Mouse (Mus musculus) kidney, embryonic 15.5 days (tissue): ENCODE results near the gene M6pr. TPM values are rescaled to one million over a fixed set of nuclear protein-coding genes. Genes with fewer than 3 reads are reported as not detected.

ENCODE experiments used
- ATAC-seq: fragments of 200-750 bp; cut with Nextera tagmentation; replicated peaks from 2 replicates; pipeline ENCODE4 v1.8.0; 2017; ENCODE audit warnings: moderate TSS enrichment; ENCODE audit not compliant: low FRiP score
- H3K27ac ChIP-seq: fragments of 300-500 bp; sonication (generic); 2 replicates; pipeline ENCODE4 v1.5.1; 2015; ENCODE audit warnings: mild to moderate bottlenecking, inconsistent platforms
- H3K27me3 ChIP-seq: fragments of 300-500 bp; sonication (generic); 2 replicates; pipeline ENCODE4 v1.6.1; 2015; ENCODE audit warnings: inconsistent platforms
- H3K36me3 ChIP-seq: fragments of 300-500 bp; sonication (generic); 2 replicates; pipeline ENCODE4 v1.6.1; 2015; ENCODE audit warnings: inconsistent platforms
- H3K4me1 ChIP-seq: fragments of 300-500 bp; sonication (generic); 2 replicates; pipeline ENCODE4 v1.6.1; 2015; ENCODE audit warnings: inconsistent platforms
- H3K4me2 ChIP-seq: fragments of 300-500 bp; sonication (generic); 2 replicates; pipeline ENCODE4 v1.6.1; 2015; ENCODE audit warnings: moderate library complexity, mild to moderate bottlenecking, inconsistent platforms
- H3K4me3 ChIP-seq: fragments of 300-500 bp; sonication (generic); replicated peaks from 2 replicates; pipeline ENCODE4 v1.5.1; 2015; ENCODE audit warnings: mild to moderate bottlenecking, inconsistent platforms
- H3K9ac ChIP-seq: fragments of 300-500 bp; sonication (generic); 2 replicates; pipeline ENCODE4 v1.6.1; 2015; ENCODE audit warnings: mild to moderate bottlenecking, inconsistent platforms
- H3K9me3 ChIP-seq: fragments of 300-500 bp; sonication (generic); replicated peaks from 2 replicates; pipeline ENCODE4 v1.6.1; 2016; ENCODE audit warnings: inconsistent platforms
- WGBS: fragments of 180-500 bp; shearing (Covaris S2); methylation state at CpG from one replicate; pipeline ENCODE4 v1.1.7; 2015; ENCODE audit warnings: mixed read lengths; 5-methylcytosine and 5-hydroxymethylcytosine counted together
- polyA plus RNA-seq: library from polyadenylated mRNA; unstranded; fragments of >200 nt; fragmentation: Nextera tagmentation; extraction: Ambion mirVana; gene quantifications from 2 replicates; pipeline ENCODE4 v1.2.1, GENCODE M21; 2015

M6pr gene
- polyA plus RNA-seq = 113 and 116 TPM in 2 replicates

DNA sequence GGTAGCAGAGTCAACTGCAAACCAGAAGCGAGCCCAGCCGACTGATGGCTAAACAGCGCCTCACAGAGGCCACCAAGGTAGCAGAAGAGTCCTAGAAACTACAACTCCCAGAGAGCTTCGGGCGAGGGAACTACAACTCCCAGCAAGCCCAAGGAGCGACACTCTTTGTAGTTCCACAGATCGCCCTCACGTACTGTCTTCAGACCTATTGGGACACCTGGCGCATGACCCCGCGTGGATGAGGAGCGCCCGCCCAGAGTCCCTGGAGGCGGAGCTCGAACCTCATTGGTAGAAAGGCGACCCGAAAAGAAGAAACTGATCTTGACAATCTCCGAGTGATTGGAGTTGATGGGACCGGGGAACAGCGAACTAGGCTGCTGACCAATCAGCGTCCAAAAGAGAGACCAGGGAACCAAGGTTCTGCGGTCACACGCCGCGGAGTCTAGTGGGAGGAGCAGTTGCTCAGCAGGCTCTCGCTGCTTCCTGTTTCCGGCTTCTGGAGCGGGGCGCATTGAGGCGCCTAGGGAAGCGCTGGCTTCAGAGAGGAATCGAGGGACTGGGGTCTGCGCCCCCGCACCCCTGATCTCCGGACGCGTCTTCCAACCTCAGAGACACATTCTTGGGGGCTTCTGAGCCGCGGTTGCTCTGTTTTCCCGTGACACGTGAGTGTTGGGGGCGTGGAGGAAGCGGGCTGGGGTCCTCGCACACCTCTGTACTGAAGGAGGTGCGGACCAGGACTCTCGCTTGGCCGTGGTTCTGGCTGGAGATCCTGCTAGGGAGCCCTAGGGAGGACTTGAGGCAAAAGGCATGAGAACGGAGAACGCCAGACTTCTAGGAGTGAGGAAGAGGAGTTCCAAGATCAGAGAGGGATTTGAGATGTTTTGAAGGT is at the start of gene M6pr:
Gene M6pr (plus strand): TSS at position 216 of the 889 bp plus-strand sequence.
- peaks cover 20% of the 10 kb centered on the region for H3K36me3 ChIP-seq
- H3K27ac ChIP-seq = peak within 1 kb of the TSS; percentile 84
- no peaks in the 10 kb centered on the region for H3K9me3 ChIP-seq
- H3K4me3 ChIP-seq = peak within 1 kb of the TSS; percentile 86
- peaks cover 15% of the 10 kb centered on the region for H3K4me1 ChIP-seq
- peak within 1 kb of the TSS; percentile 78 for H3K4me2 ChIP-seq
- no peaks in the 10 kb centered on the region for H3K27me3 ChIP-seq
- under 1% methylated on average over 49 of the region's 49 CpGs for WGBS
- H3K9ac ChIP-seq = peak within 1 kb of the TSS; percentile 90
- ATAC-seq = peak; percentile 99

DNA sequence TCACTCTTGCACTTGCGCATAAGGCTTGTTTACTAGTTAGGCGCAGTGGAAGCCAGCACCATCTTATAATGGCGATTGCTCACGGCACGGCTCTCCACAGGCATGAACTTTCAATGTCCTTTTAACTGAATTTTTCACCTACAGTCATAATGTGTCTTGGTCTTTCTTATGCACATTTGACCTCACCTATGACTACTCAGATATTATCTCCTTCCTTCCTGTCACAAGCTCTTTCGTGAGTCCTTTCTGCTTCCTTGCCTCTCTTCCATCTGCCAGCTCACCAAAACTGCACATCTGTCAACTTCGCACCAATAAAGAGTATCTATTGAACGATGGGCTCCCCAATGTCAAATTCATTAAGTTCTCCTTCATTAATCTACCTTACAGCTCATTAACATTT is 46.0 kb upstream of the M6pr start:
- Histone ChIP-seq H3K4me3 (no peak overlapping the region), H3K27me3 (peaks cover 8% of the 10 kb centered on the region; the same call in 1 of the 2 replicates), H3K36me3 (no peaks in the 10 kb centered on the region), H3K4me1 (no peaks in the 10 kb centered on the region), H3K27ac (no peak overlapping the region), H3K9ac (no peak overlapping the region), H3K9me3 (no peaks in the 10 kb centered on the region), H3K4me2 (no peak overlapping the region)
- no peak for ATAC-seq
- WGBS = 85% methylated on average over 8 of the region's 8 CpGs

- Histone ChIP-seq H3K4me3 (no peak overlapping the region), H3K4me2 (no peak overlapping the region), H3K36me3 (no peaks in the 10 kb centered on the region), H3K9ac (no peak overlapping the region), H3K9me3 (no peaks in the 10 kb centered on the region), H3K27me3 (no peaks in the 10 kb centered on the region), H3K27ac (no peak overlapping the region), H3K4me1 (no peaks in the 10 kb centered on the region)
- no peak for ATAC-seq
- WGBS = 54% methylated on average over 3 of the region's 3 CpGs
These were observed 40.0 kb upstream of the M6pr start for GRCm38 (mm10) chr6:122268561-122268960.

- ATAC-seq = no peak
- H3K9ac ChIP-seq = no peak overlapping the region
- WGBS = 56% methylated on average over 4 of the region's 4 CpGs
- no peaks in the 10 kb centered on the region for H3K36me3 ChIP-seq
- H3K9me3 ChIP-seq = no peaks in the 10 kb centered on the region
- no peak overlapping the region for H3K4me3 ChIP-seq
- H3K27me3 ChIP-seq = no peaks in the 10 kb centered on the region
- no peak overlapping the region for H3K27ac ChIP-seq
- H3K4me1 ChIP-seq = no peaks in the 10 kb centered on the region
- no peak overlapping the region for H3K4me2 ChIP-seq
These were observed 39.4 kb upstream of the M6pr start for GRCm38 (mm10) chr6:122269170-122269569.

DNA sequence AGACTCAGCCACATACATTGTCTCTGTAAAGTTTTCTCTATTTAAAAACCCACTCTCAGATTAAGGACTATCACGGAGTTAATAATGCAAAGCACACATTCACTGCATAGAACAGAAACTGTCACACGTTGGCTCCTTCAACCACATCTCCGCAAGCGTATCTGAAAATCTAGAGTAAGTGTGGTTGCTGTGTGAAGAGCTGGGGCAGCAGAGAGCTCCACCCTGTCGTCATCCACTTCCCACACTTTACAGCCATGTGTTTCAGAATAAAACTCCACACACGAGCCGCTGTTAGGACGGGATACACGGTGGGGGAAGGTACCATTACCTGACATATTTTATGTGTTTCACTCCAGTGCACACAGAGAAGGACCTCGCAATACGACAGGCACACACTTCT is 38.4 kb upstream of the M6pr start:
- no peaks in the 10 kb centered on the region for H3K36me3 ChIP-seq
- no peak overlapping the region for H3K4me3 ChIP-seq
- H3K9me3 ChIP-seq = no peaks in the 10 kb centered on the region
- H3K4me2 ChIP-seq = no peak overlapping the region
- 61% methylated on average over 11 of the region's 11 CpGs for WGBS
- ATAC-seq = no peak
- no peak overlapping the region for H3K9ac ChIP-seq
- H3K4me1 ChIP-seq = no peaks in the 10 kb centered on the region
- no peaks in the 10 kb centered on the region for H3K27me3 ChIP-seq
- H3K27ac ChIP-seq = no peak overlapping the region

DNA sequence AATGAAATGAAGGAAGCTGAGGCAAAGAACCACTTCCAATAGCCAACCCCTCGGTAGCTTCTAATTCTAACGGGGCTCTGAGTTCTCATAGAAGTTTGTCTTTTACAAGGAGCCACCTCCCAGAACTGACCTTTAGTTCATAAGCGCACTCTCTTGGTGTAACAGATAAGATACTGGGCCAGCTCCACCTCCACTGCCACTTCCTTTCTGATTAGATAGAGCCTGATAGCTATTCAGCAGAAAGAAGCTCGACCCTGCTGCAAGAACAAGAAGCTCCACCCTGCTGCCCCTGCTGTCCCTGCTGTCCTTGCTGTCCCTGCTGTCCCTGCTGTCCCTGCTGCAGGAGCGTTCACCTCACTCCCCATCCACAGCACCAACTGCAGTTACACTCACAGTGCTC is 34.0 kb upstream of the M6pr start:
- Histone ChIP-seq H3K4me3 (no peak overlapping the region), H3K9ac (no peak overlapping the region), H3K27ac (no peak overlapping the region), H3K27me3 (no peaks in the 10 kb centered on the region), H3K4me1 (no peaks in the 10 kb centered on the region), H3K9me3 (no peaks in the 10 kb centered on the region), H3K36me3 (no peaks in the 10 kb centered on the region), H3K4me2 (no peak overlapping the region)
- no peak for ATAC-seq
- 62% methylated on average over 5 of the region's 5 CpGs for WGBS

- H3K36me3 ChIP-seq = no peaks in the 10 kb centered on the region
- no peak overlapping the region for H3K4me3 ChIP-seq
- 86% methylated on average over 7 of the region's 7 CpGs for WGBS
- no peak overlapping the region for H3K4me2 ChIP-seq
- no peak overlapping the region for H3K9ac ChIP-seq
- no peak overlapping the region for H3K27ac ChIP-seq
- H3K4me1 ChIP-seq = no peaks in the 10 kb centered on the region
- H3K9me3 ChIP-seq = no peaks in the 10 kb centered on the region
- H3K27me3 ChIP-seq = no peaks in the 10 kb centered on the region
- no peak for ATAC-seq
These were observed 32.0 kb upstream of the M6pr start for GRCm38 (mm10) chr6:122276565-122276964.

DNA sequence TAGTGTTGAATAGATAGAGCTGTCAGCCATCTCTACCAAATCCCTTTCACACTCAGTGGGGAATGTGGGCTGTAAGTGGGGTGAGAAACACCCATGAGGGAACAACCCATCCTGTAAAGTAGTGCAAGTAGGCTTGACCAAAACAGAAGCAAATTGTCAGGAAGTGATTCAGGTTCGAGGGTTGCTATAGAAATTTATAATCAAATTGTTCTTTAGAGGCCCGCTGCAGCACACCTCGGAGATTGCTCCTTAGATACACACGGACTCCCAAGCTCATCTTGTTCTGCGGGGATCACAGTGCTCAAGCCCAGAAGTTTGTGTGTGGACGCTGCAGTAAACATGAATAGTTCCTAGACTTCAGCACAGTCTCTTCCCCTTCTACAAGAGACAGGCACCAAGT is 25.7 kb upstream of the M6pr start, which contains the start of gene Klrg1:
Gene Klrg1 (minus strand): TSS at position 101 of the 400 bp plus-strand sequence.
- 79% methylated on average over 6 of the region's 6 CpGs for WGBS
- Histone ChIP-seq H3K4me1 (no peaks in the 10 kb centered on the region), H3K9ac (no peak within 1 kb of the TSS), H3K4me3 (no peak within 1 kb of the TSS), H3K9me3 (no peaks in the 10 kb centered on the region), H3K27me3 (no peaks in the 10 kb centered on the region), H3K36me3 (no peaks in the 10 kb centered on the region), H3K4me2 (no peak within 1 kb of the TSS), H3K27ac (no peak within 1 kb of the TSS)
- no peak for ATAC-seq

DNA sequence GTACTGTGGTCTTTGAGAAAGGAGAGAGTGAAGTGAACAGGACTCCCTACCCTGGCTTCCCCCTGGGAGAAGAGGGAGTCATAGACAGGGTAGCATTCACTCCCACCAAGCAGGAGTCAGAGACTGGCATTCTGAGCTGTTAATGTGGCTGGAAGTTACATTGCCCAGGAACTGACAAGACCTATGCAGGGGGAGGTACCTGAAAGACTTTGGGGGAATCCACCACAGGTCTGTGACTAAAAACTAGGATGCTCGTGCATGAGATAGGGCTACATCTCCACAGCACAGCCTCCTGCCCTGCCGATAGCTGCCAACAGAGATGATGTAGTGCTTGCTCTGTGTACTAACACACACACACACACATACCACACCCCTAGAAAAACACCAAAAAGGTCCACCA is 25.1 kb upstream of the M6pr start:
- Histone ChIP-seq H3K27ac (no peak overlapping the region), H3K36me3 (no peaks in the 10 kb centered on the region), H3K4me3 (no peak overlapping the region), H3K9ac (no peak overlapping the region), H3K9me3 (no peaks in the 10 kb centered on the region), H3K27me3 (no peaks in the 10 kb centered on the region), H3K4me2 (no peak overlapping the region), H3K4me1 (no peaks in the 10 kb centered on the region)
- WGBS = 87% methylated on average over 2 of the region's 2 CpGs
- no peak for ATAC-seq

DNA sequence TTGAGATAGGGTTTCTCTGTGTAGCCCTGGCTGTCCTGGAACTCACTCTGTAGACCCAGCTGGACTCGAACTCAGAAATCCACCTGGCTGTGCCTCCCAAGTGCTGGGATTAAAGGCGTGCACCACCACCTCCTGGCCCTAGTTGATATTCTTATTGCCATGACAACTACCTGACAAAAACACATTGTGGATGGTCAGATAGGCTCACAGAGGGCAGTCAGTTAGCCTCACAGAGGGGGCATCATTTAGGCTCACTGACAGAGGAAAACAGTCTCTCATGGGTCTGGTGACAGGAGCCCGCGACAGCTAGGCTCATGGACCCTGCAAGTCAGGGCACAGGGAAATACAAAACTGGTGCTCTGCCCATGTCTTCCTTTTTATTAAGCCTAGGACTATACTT is 24.2 kb upstream of the M6pr start:
- WGBS = 91% methylated on average over 4 of the region's 4 CpGs
- Histone ChIP-seq H3K4me3 (no peak overlapping the region), H3K36me3 (no peaks in the 10 kb centered on the region), H3K4me1 (no peaks in the 10 kb centered on the region), H3K4me2 (no peak overlapping the region), H3K9me3 (no peaks in the 10 kb centered on the region), H3K27me3 (no peaks in the 10 kb centered on the region), H3K27ac (no peak overlapping the region), H3K9ac (no peak overlapping the region)
- no peak for ATAC-seq

DNA sequence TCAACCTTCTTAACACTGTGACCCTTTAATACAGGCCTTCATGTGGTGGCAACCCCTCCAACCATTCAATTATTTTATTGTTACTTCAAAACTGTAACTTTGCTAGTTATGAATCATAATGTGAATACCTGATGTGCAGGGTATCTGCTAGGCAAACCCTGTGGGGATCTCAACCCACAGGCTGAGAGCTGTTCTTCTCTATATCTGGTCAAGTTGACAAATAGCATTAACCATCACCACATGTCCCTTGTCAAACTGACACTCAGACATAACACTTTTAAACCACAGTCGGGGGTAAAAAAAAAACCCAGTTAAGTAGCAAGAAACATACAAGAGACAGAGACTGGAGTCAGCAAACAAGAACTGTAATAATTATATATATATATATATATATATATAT is 23.7 kb upstream of the M6pr start:
- Histone ChIP-seq H3K9me3 (no peaks in the 10 kb centered on the region), H3K27me3 (no peaks in the 10 kb centered on the region), H3K4me1 (peaks cover 1% of the 10 kb centered on the region), H3K27ac (no peak overlapping the region), H3K4me2 (no peak overlapping the region), H3K9ac (no peak overlapping the region), H3K36me3 (no peaks in the 10 kb centered on the region), H3K4me3 (no peak overlapping the region)
- no peak for ATAC-seq
- 64% methylated on average over 1 of the region's 1 CpGs for WGBS

DNA sequence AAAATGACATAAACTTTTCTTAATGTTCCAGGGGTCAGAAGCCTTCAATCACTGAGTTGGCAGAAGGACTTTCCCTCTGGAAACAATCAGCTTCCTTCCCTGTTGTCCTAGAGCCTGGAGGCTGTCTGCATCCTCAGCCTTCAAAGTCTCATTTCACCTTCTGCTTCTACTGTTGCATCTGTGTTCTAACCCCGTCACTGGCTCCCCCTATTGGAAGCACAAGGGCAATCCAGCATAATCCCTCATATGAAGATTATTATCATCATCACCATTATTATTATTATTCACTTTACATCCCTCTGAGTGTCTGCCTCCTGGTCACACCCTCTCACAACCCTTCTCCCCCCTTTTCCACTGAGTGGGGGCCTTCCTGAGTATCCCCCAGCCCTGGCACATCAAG is 20.3 kb upstream of the M6pr start:
- no peak overlapping the region for H3K27ac ChIP-seq
- 62% methylated on average over 1 of the region's 1 CpGs for WGBS
- no peak for ATAC-seq
- H3K9ac ChIP-seq = no peak overlapping the region
- no peak overlapping the region for H3K4me2 ChIP-seq
- no peaks in the 10 kb centered on the region for H3K27me3 ChIP-seq
- H3K36me3 ChIP-seq = no peaks in the 10 kb centered on the region
- no peak overlapping the region for H3K4me3 ChIP-seq
- H3K9me3 ChIP-seq = no peaks in the 10 kb centered on the region
- peaks cover 6% of the 10 kb centered on the region for H3K4me1 ChIP-seq

DNA sequence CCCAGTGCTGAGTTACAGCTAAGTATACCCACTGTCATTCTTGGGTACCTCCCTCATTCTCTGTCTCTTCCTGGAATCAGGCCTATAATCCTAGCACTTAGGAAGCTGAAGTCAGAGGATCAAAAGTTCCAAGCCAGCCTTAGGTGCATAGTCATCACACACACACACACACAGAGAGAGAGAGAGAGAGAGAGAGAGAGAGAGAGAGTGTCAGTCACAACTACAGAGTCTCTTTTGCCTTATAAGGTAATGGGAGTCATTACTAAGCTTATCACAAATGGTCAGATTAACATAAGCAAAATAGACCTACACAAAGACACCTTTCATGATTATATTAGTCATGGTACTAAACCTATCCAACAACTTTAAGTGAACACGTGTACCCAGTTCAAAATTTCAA is 19.2 kb upstream of the M6pr start:
- H3K4me1 ChIP-seq = peaks cover 6% of the 10 kb centered on the region
- no peaks in the 10 kb centered on the region for H3K9me3 ChIP-seq
- 78% methylated on average over 1 of the region's 1 CpGs for WGBS

More for the DNA sequence above, 19.2 kb upstream of the M6pr start:
- H3K4me3 ChIP-seq = no peak overlapping the region
- no peaks in the 10 kb centered on the region for H3K36me3 ChIP-seq
- no peak overlapping the region for H3K4me2 ChIP-seq
- H3K27ac ChIP-seq = no peak overlapping the region
- no peak for ATAC-seq
- no peak overlapping the region for H3K9ac ChIP-seq
- H3K27me3 ChIP-seq = no peaks in the 10 kb centered on the region
